9 mouse cellular contexts compared by ENCODE assay signal in the genomic region with DNA sequence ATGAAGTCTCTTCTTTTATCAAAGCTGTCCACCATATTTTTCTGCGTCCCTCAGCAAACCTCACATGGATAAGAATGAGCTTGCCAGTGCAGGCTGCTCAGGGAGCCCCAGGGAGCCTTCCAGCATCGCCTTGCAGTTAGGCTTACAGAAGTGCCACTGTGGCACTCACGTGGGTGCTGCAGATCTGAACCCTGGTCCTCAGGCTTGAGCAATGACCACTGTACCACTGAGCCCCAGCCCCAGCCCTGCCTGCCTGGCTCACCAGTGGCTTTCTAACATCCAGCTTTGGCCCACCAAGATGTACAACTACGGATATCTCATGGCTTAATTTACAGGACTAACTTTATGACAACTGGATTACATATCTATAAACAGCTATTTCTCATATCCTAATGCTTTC.
"Had no signal": no experiment of that assay in that cellular context is flagged by ENCODE, and none has a peak within 500 bp of the region (broad histone marks: within the 10 kb centered on the region; RNA-seq: fewer than 3 reads in every experiment).

No protein-coding gene starts in this region.

- DNase-seq: retina, postnatal 1 day; right cerebral cortex, adult 18-20 months; right cerebral cortex, postnatal 14 days; right cerebral cortex, postnatal 25 days; right cerebral cortex, postnatal 4 days; spleen, adult 18-20 months; thymus, adult 2 months; thymus, postnatal 14 days; thymus, postnatal 25 days had no signal
